Mouse (Mus musculus): Measurements from ENCODE around the gene Rbl2. TPM values are rescaled to one million over a fixed set of nuclear protein-coding genes. Genes with fewer than 3 reads are reported as not detected.

Rbl2 gene
- polyA plus RNA-seq (2016; fragmentation: Nextera tagmentation; extraction: Ambion mirVana), result 17.0 and 19.4 TPM in 2 replicates

DNA sequence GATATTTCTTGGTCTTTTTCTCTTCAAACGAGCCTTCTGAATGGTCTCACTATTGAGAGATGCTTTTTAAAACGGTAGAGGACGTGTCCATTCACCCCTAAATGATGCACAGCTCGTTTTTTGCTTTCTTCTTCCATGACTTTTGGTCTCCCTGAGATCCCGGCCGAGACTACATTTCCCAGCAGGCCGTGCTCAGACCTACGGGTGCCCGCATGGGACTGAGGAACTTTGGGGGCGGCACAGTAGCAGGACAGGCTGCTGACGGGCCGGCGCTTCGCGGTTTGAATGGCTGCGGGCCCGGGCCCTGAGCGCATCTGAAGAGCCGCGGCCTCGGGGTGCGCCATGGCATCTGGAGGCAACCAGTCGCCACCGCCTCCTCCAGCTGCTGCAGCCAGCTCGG is at the start of gene Rbl2:
TSS of gene Rbl2 (plus strand) at position 224 of the 400 bp plus-strand sequence.
- Histone ChIP-seq H3K4me1 (peaks cover 14% of the 10 kb centered on the region), H3K4me2 (replicated peaks) (peak within 1 kb of the TSS; percentile 70), H3K36me3 (no peaks in the 10 kb centered on the region), H3K27me3 (replicated peaks) (no peaks in the 10 kb centered on the region), H3K4me3 (peak within 1 kb of the TSS; percentile 78), H3K27ac (peak within 1 kb of the TSS; percentile 58), H3K9ac (peak within 1 kb of the TSS; percentile 75), H3K9me3 (no peaks in the 10 kb centered on the region)
- WGBS, result under 1% methylated on average over 25 of the region's 25 CpGs
- peak; percentile 96 for ATAC-seq (ENCODE audit: low FRiP score, low read depth)

DNA sequence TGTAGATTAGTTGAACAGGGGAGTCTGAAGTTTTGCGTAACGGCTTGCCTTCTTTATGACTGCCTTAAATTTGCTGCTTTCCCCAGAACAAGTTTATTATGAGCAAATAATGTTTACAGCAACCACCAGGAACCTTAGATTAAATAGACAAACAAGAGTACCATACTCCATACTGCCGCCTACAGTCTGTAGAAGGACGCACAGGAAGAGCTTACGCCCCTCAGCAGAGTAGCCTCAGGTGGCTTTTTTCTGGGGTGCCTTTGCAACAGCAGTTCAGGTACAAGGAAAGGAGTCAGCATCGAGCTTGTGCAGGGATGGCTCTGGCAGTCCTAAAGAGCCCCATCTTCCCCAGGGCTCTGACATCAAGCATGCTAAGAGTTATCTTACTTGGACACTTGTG is 35.4 kb upstream of the Rbl2 start:
- Histone ChIP-seq H3K36me3 (peaks cover 84% of the 10 kb centered on the region), H3K27ac (no peak overlapping the region)
- ATAC-seq (ENCODE audit: low FRiP score, low read depth), result no peak

GRCm38 (mm10) chr8:91036905-91037304 is 33.0 kb upstream of the Rbl2 start:
- Histone ChIP-seq H3K9me3 (no peaks in the 10 kb centered on the region), H3K4me1 (no peaks in the 10 kb centered on the region), H3K4me2 (replicated peaks) (no peak overlapping the region), H3K27ac (no peak overlapping the region), H3K9ac (no peak overlapping the region), H3K27me3 (replicated peaks) (no peaks in the 10 kb centered on the region), H3K4me3 (no peak overlapping the region), H3K36me3 (peaks cover 87% of the 10 kb centered on the region)
- ATAC-seq (ENCODE audit: low FRiP score, low read depth), result no peak
- 77% methylated on average over 6 of the region's 6 CpGs for WGBS

More for the DNA sequence above, 35.4 kb upstream of the Rbl2 start:
- Histone ChIP-seq H3K9ac (no peak overlapping the region), H3K9me3 (no peaks in the 10 kb centered on the region), H3K4me2 (replicated peaks) (no peak overlapping the region), H3K4me3 (no peak overlapping the region), H3K27me3 (replicated peaks) (no peaks in the 10 kb centered on the region), H3K4me1 (no peaks in the 10 kb centered on the region)
- 89% methylated on average over 6 of the region's 6 CpGs for WGBS

- no peak for ATAC-seq (ENCODE audit: low FRiP score, low read depth)
Measured at GRCm38 (mm10) chr8:91038637-91039036, 31.2 kb upstream of the Rbl2 start.

GRCm38 (mm10) chr8:91046370-91046769 is 23.5 kb upstream of the Rbl2 start:
- Histone ChIP-seq H3K36me3 (peaks cover 74% of the 10 kb centered on the region), H3K9ac (no peak overlapping the region), H3K4me1 (no peaks in the 10 kb centered on the region), H3K4me2 (replicated peaks) (no peak overlapping the region), H3K4me3 (no peak overlapping the region), H3K27me3 (replicated peaks) (no peaks in the 10 kb centered on the region), H3K27ac (no peak overlapping the region), H3K9me3 (no peaks in the 10 kb centered on the region)
- 90% methylated on average over 4 of the region's 4 CpGs for WGBS
- ATAC-seq (ENCODE audit: low FRiP score, low read depth), result no peak

More at GRCm38 (mm10) chr8:91038637-91039036, 31.2 kb upstream of the Rbl2 start:
- Histone ChIP-seq H3K27me3 (replicated peaks) (no peaks in the 10 kb centered on the region), H3K9ac (no peak overlapping the region), H3K4me3 (no peak overlapping the region), H3K27ac (no peak overlapping the region), H3K36me3 (peaks cover 92% of the 10 kb centered on the region), H3K9me3 (no peaks in the 10 kb centered on the region), H3K4me1 (no peaks in the 10 kb centered on the region), H3K4me2 (replicated peaks) (no peak overlapping the region)
- WGBS, result 95% methylated on average over 1 of the region's 1 CpGs

DNA sequence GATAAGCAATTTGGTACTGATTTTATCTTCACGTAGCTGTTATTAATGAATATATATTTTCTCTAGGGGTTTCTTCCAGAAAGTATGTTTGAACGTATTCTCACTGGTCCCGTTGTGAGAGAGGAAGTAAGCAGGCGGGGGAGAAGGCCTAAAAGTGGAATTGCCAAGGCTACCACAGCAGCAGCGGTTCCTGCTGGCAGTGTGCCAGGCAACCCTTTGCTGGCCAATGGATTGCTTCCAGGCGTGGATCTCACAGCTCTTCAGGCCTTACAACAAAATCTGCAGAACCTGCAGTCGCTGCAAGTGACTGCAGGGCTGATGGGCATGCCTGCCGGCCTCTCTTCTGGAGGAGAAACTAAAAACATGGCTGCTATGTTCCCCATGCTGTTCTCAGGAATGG is 18.8 kb upstream of the Rbl2 start:
- no peak for ATAC-seq (ENCODE audit: low FRiP score, low read depth)
- 65% methylated on average over 8 of the region's 8 CpGs for WGBS
- H3K9me3 ChIP-seq, result no peaks in the 10 kb centered on the region
- peaks cover 57% of the 10 kb centered on the region for H3K36me3 ChIP-seq
- no peak overlapping the region for H3K27ac ChIP-seq
- H3K4me2 ChIP-seq (replicated peaks), result no peak overlapping the region
- no peak overlapping the region for H3K9ac ChIP-seq
- no peaks in the 10 kb centered on the region for H3K4me1 ChIP-seq
- H3K27me3 ChIP-seq (replicated peaks), result no peaks in the 10 kb centered on the region
- no peak overlapping the region for H3K4me3 ChIP-seq

DNA sequence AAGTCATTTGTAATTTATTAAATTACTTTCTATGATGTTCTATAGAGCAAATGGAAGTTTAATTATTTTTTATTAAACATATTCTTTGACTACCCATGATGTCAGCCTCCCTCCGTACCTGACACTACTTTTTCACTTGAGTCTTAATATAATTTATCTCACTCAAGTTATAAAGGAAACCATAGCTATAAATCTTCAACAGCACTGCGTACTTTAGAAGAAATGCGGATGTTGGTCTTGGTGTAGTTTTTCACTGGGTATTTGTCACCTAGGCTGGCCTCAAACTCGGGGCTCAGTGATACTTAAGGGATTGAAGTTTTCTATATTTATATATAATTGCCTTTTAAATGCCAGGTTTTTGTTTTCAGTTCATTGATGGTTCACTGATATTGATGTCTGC is 15.4 kb upstream of the Rbl2 start:
- H3K27ac ChIP-seq, result no peak overlapping the region
- no peak overlapping the region for H3K4me2 ChIP-seq (replicated peaks)
- WGBS, result 86% methylated on average over 4 of the region's 4 CpGs
- no peaks in the 10 kb centered on the region for H3K4me1 ChIP-seq
- peaks cover 48% of the 10 kb centered on the region for H3K36me3 ChIP-seq
- no peak overlapping the region for H3K4me3 ChIP-seq
- H3K27me3 ChIP-seq (replicated peaks), result no peaks in the 10 kb centered on the region
- H3K9me3 ChIP-seq, result no peaks in the 10 kb centered on the region
- no peak overlapping the region for H3K9ac ChIP-seq
- no peak for ATAC-seq (ENCODE audit: low FRiP score, low read depth)

GRCm38 (mm10) chr8:91056848-91057247 is 13.0 kb upstream of the Rbl2 start:
- H3K27ac ChIP-seq, result no peak overlapping the region

GRCm38 (mm10) chr8:91059086-91059578 is 10.7 kb upstream of the Rbl2 start:
- no peak overlapping the region for H3K4me2 ChIP-seq (replicated peaks)
- no peak overlapping the region for H3K9ac ChIP-seq
- no peaks in the 10 kb centered on the region for H3K27me3 ChIP-seq (replicated peaks)
- H3K36me3 ChIP-seq, result peaks cover 20% of the 10 kb centered on the region
- H3K4me1 ChIP-seq, result no peaks in the 10 kb centered on the region
- no peak overlapping the region for H3K27ac ChIP-seq
- no peak overlapping the region for H3K4me3 ChIP-seq
- H3K9me3 ChIP-seq, result no peaks in the 10 kb centered on the region
- no peak for ATAC-seq (ENCODE audit: low FRiP score, low read depth)

More at GRCm38 (mm10) chr8:91056848-91057247, 13.0 kb upstream of the Rbl2 start:
- H3K4me2 ChIP-seq (replicated peaks), result no peak overlapping the region
- 73% methylated on average over 3 of the region's 3 CpGs for WGBS
- H3K27me3 ChIP-seq (replicated peaks), result no peaks in the 10 kb centered on the region
- H3K36me3 ChIP-seq, result peaks cover 32% of the 10 kb centered on the region
- no peaks in the 10 kb centered on the region for H3K4me1 ChIP-seq
- no peak overlapping the region for H3K9ac ChIP-seq
- ATAC-seq (ENCODE audit: low FRiP score, low read depth), result no peak
- H3K9me3 ChIP-seq, result no peaks in the 10 kb centered on the region
- no peak overlapping the region for H3K4me3 ChIP-seq

DNA sequence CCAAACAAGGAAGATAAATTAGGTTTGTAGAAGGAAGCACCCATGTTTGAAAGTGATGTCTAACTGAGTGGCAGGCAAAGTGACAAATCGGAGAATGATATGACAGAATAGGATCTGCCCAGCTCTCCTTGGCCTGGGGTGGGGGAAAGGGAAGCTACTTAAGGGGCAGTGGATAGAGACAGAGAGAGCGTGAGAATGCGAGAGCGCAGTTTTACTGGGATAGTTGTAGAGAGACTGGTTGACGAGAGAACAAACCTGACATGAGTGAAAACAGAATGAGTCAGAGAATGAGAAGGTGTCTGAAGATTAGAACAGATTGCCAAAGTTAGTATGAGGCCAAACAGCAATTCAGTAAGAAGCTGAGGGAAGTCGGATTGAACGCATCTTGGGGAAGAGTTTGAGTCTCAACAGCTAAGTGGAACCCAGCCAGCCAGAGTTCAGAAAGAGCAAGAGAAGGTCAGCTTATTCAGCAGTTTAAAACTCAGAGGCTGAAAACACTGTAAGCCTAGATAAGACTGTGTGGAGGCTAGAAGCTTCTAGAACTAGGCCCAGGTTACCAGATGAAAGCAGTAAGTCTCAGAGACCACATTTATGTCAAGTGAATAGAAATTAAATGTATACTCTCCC is 9.9 kb upstream of the Rbl2 start:
- H3K27me3 ChIP-seq (replicated peaks), result no peaks in the 10 kb centered on the region
- ATAC-seq (ENCODE audit: low FRiP score, low read depth), result no peak
- H3K4me1 ChIP-seq, result no peaks in the 10 kb centered on the region
- H3K9me3 ChIP-seq, result no peaks in the 10 kb centered on the region
- H3K27ac ChIP-seq, result no peak overlapping the region
- no peak overlapping the region for H3K4me2 ChIP-seq (replicated peaks)
- H3K9ac ChIP-seq, result no peak overlapping the region
- H3K4me3 ChIP-seq, result no peak overlapping the region
- peaks cover 18% of the 10 kb centered on the region for H3K36me3 ChIP-seq
- WGBS, result 92% methylated on average over 7 of the region's 7 CpGs

DNA sequence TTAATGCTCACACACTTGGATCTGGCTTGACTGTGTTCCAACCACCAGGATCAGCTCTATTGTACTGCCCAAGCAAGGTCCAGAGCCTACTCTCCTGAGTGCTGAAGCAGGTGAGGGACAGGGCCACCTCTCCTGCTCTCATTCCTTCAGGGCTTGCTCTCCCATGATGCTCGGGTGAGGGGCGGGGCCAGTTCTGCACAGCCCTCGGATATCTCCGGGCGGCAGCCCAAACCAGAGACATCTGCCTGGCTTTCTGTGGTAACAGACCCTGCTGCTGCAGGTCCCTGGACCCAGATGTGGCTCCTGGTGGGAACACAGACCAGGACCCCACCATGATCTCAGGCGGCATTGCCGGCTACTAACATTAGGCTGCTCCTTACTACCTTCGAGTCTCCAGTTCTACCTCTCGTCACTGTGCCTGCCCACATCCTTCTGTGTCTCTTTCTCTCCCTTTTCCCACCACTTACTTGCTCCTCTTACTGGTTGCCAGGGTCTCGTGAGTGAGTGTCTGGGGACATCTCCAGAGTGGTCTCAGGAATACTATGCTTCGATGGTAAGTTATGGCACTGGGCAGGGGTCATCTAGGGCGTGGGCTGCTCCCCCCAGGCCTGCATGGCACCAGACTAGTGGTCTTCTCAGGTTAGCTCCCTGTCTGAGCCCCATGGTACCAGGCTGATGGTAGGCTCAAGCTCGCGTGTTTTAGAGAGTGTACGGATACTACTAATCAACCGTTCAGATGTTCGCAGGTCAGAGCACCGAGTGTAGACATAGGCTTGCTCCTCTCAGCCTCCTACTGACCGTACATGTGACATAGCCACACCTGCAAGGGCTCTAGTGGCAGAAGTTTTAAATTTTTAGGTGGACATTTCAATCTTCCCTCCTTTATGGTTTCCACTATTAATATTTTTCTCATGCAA is 9.0 kb upstream of the Rbl2 start:
- no peak overlapping the region for H3K9ac ChIP-seq
- peaks cover 14% of the 10 kb centered on the region for H3K36me3 ChIP-seq
- H3K4me2 ChIP-seq (replicated peaks), result no peak overlapping the region
- ATAC-seq (ENCODE audit: low FRiP score, low read depth), result no peak
- no peaks in the 10 kb centered on the region for H3K27me3 ChIP-seq (replicated peaks)
- no peaks in the 10 kb centered on the region for H3K9me3 ChIP-seq
- no peaks in the 10 kb centered on the region for H3K4me1 ChIP-seq
- H3K4me3 ChIP-seq, result no peak overlapping the region
- no peak overlapping the region for H3K27ac ChIP-seq
- WGBS, result 79% methylated on average over 19 of the region's 19 CpGs

GRCm38 (mm10) chr8:91065179-91065578 is 4.7 kb upstream of the Rbl2 start:
- Histone ChIP-seq H3K27ac (no peak overlapping the region), H3K27me3 (replicated peaks) (no peaks in the 10 kb centered on the region), H3K36me3 (no peaks in the 10 kb centered on the region), H3K9ac (no peak overlapping the region), H3K4me1 (no peaks in the 10 kb centered on the region), H3K4me2 (replicated peaks) (no peak overlapping the region), H3K4me3 (no peak overlapping the region), H3K9me3 (no peaks in the 10 kb centered on the region)
- ATAC-seq (ENCODE audit: low FRiP score, low read depth), result no peak
- WGBS, result 72% methylated on average over 4 of the region's 4 CpGs
